Comparison of ENCODE assay signal across 8 mouse cellular contexts in the genomic region with DNA sequence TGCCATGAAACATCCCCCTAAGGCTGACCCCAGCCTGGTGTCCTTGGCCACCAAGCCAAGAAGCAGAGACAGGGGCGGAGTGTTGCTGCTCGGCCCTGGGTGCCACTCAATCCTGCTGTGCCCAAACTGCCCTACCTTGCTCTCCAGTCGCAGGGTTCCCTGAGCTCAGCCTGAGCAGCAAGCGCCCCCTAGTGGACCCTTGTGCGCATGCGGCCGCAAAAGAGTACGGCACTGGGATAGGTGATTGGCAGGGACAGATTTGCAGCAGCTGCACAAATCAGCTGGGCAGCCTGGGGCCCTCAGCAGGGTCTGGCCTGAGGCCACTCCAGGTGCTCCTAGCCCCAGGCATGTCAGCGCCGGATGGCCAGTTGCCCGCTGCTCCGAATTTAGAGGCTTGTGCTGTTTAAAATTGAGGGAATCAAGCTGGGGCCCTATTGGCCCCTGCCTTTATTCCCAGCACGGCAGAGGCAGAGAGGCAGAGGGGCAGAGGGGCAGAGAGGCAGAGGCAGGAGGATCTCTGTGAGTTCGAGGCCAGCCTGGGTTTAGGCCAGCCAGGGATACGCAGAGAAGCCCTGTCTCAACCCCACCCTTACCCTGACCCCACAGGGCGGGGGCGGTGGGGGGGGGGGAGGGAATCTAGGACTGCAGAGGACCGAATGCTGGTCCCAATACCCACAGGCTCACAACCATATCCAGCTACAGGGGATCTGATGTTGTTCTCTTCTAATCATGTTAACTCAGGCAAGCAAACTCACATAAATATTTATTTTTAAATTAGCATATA. TPM values are rescaled to one million over a fixed set of nuclear protein-coding genes. Genes with fewer than 3 reads are reported as not detected.
A peak's percentile ranks its signal among the peaks of the same experiment; 100 is the strongest.
DNase-seq lines count a peak whose midpoint lies in the region; ATAC-seq lines count a peak whose summit lies in the region.

No protein-coding gene starts in this region.

- no peak overlapping the region for H3K4me3 ChIP-seq in hindbrain, embryonic 10.5 days

- peak; percentile 20 to 61 for DNase-seq in heart, adult 18-20 months
- DNase-seq in heart, adult 11 months = no peak
- DNase-seq in brain, adult 2 months (ENCODE audit: low read depth, low spot score) = peak; percentile 74
- DNase-seq in hindbrain, embryonic 10.5 days (ENCODE audit: low spot score) = peak; percentile 89
- peak; percentile 58 to 68 for DNase-seq in layer of hippocampus, postnatal 10 days (ENCODE audit: low spot score in 2 of 2)
- DNase-seq in lung, postnatal 4 days = peak; percentile 44 to 65
- DNase-seq in right cerebral cortex, postnatal 10 days (ENCODE audit: low spot score in 2 of 2) = peak; percentile 41 to 66

- 0 out of 2 replicates have a peak, but pooled peaks cover 2% of the 10 kb centered on the region for H3K9me3 ChIP-seq in hindbrain, embryonic 10.5 days

- H3K36me3 ChIP-seq in hindbrain, embryonic 10.5 days = no peaks in the 10 kb centered on the region

- WGBS in hindbrain, embryonic 10.5 days = 18% methylated on average over 18 of the region's 18 CpGs

- peaks cover 78% of the 10 kb centered on the region for H3K27me3 ChIP-seq in hindbrain, embryonic 10.5 days (ENCODE audit: insufficient read depth, poor library complexity, severe bottlenecking)

- peaks cover 8% of the 10 kb centered on the region; the same call in 1 of the 2 replicates for H3K4me1 ChIP-seq in hindbrain, embryonic 10.5 days (replicated peaks)

- ATAC-seq in erythroblast, adult 5-6 weeks (replicated peaks; ENCODE audit: low FRiP score, poor library complexity, severe bottlenecking) = peak; percentile 57; the same call in 1 of the 2 replicates

- H3K27ac ChIP-seq in hindbrain, embryonic 10.5 days = no peak overlapping the region

RNA-seq across cellular contexts. Expression of gene Cdx2, which starts 13.8 kb away (rescaled TPM):
- total RNA-seq in heart, adult 18-20 months (2021) = not detected
- not detected in 2 replicates for total RNA-seq in erythroblast, adult 5-6 weeks (2015; ENCODE audit: low replicate concordance)
- not detected in 2 replicates for total RNA-seq in erythroblast, adult 5-6 weeks (2017; ENCODE audit: low replicate concordance)
- not detected in 2 replicates for polyA plus RNA-seq in hindbrain, embryonic 10.5 days (2016; fragmentation: Nextera tagmentation; extraction: Ambion mirVana)
- not detected for total RNA-seq in layer of hippocampus, postnatal 10 days (2021)

RNA-seq across cellular contexts. Expression of gene Pdx1, which starts 23.6 kb away (rescaled TPM):
- not detected for total RNA-seq in heart, adult 18-20 months (2021)
- total RNA-seq in erythroblast, adult 5-6 weeks (2015; ENCODE audit: low replicate concordance) = not detected in 2 replicates
- total RNA-seq in erythroblast, adult 5-6 weeks (2017; ENCODE audit: low replicate concordance) = not detected in 2 replicates
- polyA plus RNA-seq in hindbrain, embryonic 10.5 days (2016; fragmentation: Nextera tagmentation; extraction: Ambion mirVana) = not detected in 2 replicates
- total RNA-seq in layer of hippocampus, postnatal 10 days (2021) = not detected

RNA-seq across cellular contexts. Expression of gene Urad, which starts 28.9 kb away (rescaled TPM):
- not detected for total RNA-seq in heart, adult 18-20 months (2021)
- total RNA-seq in erythroblast, adult 5-6 weeks (2015; ENCODE audit: low replicate concordance) = not detected in 2 replicates
- not detected in 2 replicates for total RNA-seq in erythroblast, adult 5-6 weeks (2017; ENCODE audit: low replicate concordance)
- polyA plus RNA-seq in hindbrain, embryonic 10.5 days (2016; fragmentation: Nextera tagmentation; extraction: Ambion mirVana) = not detected in 2 replicates
- not detected for total RNA-seq in layer of hippocampus, postnatal 10 days (2021)
